Mouse (Mus musculus): ENCODE data around the gene Vps26c. TPM values are rescaled to one million over a fixed set of nuclear protein-coding genes. Genes with fewer than 3 reads are reported as not detected.

Vps26c gene
- 10 to 100 TPM; 35.8 to 40.8 TPM for total RNA-seq (2023)

DNA sequence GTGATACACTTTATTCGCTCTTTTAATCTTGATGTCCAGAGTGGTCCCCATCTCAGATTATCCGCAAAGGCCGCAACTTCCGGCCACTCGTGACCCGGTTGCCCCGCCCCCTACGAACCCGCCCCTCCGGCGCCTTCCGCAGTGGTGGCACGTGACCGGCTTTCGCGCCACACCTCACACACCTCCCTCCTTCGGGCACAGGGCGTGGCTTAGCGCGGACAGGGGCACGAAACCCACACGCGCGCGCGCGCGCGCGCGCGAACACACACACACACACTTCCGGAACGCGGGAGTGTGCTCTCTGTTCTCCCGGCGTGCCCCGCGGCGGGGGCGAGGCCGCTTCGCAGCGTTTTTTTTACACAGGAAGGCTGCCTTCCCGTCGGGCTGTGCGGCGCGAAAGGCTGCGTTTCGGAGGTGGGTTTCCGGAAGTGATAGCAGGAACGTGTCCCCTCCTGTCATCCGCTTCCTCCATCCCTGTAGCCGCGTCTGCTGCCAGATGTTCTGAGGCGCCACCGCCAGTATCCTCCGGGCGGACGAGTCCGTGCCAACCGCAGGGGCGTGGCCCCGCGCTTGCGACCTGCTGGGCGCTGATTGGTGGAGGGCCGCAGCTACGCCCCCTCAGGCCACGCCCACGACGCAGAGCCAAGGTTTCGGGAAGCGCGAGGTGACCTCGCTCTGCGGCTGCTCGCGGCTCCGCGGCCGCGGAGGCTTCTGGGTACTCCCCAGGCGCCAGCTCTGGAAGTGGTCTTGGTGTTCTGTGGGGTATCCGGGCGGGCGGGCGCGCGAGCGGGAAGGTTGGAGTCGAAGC, at the start of gene Vps26c:
Vps26c (minus strand) TSS at position 487 of the 808 bp plus-strand sequence.

DNA sequence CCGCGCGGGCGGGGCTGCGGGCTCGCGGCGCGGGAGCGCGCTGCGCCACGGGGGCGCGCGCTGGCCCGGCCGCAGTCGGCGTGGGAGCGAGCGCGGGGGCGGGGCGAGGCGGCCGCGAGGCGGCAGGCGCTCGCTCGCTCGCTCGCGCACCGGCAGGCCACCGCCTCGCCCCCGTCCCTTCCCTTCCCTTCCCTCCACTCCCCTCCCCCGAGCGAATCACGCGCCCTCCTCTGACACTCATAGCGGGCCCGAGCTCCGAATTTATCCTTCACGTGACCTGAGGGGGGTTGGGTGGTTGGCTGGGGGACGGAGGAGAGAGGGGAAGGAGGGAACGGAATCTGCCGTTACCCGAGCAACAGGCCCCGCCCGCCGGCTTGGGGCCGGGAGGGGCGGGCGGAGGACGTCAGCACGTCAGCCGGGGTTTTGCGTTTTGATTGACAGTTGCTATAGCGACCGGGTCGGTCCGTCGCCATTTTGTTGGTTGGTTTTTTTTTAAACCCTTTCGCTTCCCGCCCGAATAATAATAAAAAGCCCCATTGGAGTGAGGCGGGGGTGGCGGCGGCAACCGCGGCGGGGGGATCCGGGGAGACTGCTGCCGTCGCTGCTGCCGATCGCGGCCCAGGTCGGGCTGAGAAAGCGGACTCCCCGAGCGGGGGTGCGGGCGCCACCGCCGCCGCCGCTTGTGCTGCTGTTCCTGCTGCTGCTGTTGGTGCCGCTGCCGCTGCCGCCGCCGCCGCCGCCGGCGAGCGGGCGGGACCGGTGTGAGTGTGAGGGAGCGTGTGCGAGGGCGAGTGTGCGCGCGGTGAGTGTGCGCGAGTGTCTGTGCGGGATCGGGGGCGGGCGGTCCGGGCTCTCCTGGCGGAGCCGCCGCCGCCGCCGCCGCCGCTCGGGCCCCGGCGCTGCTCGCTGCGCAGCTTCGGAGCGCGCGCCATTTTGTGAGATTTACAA, 42.9 kb upstream of the Vps26c start, which contains the start of gene Dyrk1a:
Dyrk1a (plus strand) TSS at position 782 of the 948 bp plus-strand sequence.

Other genes starting within 250 kb of the Vps26c start
- gene Hlcs, start 213.3 kb downstream of the Vps26c start, total RNA-seq (2023), result 10 to 100 TPM; 21.6 to 22.3 TPM
- not detected for gene Ripply3, start 198.4 kb downstream of the Vps26c start, total RNA-seq (2023)
- gene Ttc3, start 156.2 kb downstream of the Vps26c start, total RNA-seq (2023), result 10 to 100 TPM; 23.9 to 26.8 TPM
- 1 to 10 TPM; 8.5 to 9.0 TPM for gene Pigp, start 155.0 kb downstream of the Vps26c start, total RNA-seq (2023)
- 10 to 100 TPM; 77.9 to 90.6 TPM for gene Dyrk1a, start 43.2 kb upstream of the Vps26c start, total RNA-seq (2023)